Mouse (Mus musculus) spleen, adult 2 months (tissue): ENCODE data around the gene Olfr1512. TPM values are rescaled to one million over a fixed set of nuclear protein-coding genes. Genes with fewer than 3 reads are reported as not detected.
A peak's percentile ranks its signal among the peaks of the same experiment; 100 is the strongest.

ENCODE experiments used
- DNase-seq, 2 experiments: peaks; one replicate each; pipeline versions ENCODE4 v3.0.0 to v3.0.0-alpha.2; 2012 to 2021; ENCODE audit warnings: low spot score in 2 of 2, low read depth in 1 of 2
- H3K27ac ChIP-seq: fragments of 200-500 bp; 2 replicates; pipeline ENCODE4 v1.5.1; 2012; ENCODE audit warnings: low read length, inconsistent platforms; ENCODE audit not compliant: insufficient read depth
- H3K27me3 ChIP-seq: fragments of 200-500 bp; 2 replicates; pipeline ENCODE4 v1.6.1; 2012; ENCODE audit warnings: mild to moderate bottlenecking, moderate library complexity, low read length, inconsistent platforms; ENCODE audit not compliant: control insufficient read depth, insufficient read depth
- H3K36me3 ChIP-seq: fragments of 200-500 bp; 2 replicates; pipeline ENCODE4 v1.6.1; 2012; ENCODE audit warnings: mild to moderate bottlenecking, low read length, inconsistent platforms; ENCODE audit not compliant: control insufficient read depth, insufficient read depth
- H3K4me1 ChIP-seq: fragments of 200-500 bp; 2 replicates; pipeline ENCODE4 v1.6.1; 2011; ENCODE audit warnings: inconsistent platforms; ENCODE audit not compliant: control insufficient read depth, insufficient read depth, insufficient read length
- H3K4me3 ChIP-seq: fragments of 200-500 bp; 2 replicates; pipeline ENCODE4 v1.5.1; 2011; ENCODE audit warnings: mild to moderate bottlenecking, inconsistent platforms; ENCODE audit not compliant: insufficient read depth, insufficient read length; ENCODE audit errors: extremely low read depth
- CTCF ChIP-seq: fragments of 200-500 bp; IDR thresholded peaks from 2 replicates; pipeline ENCODE4 v1.5.1; 2011; ENCODE audit warnings: mild to moderate bottlenecking, inconsistent platforms; ENCODE audit not compliant: insufficient read depth, insufficient read length, insufficient replicate concordance; ENCODE audit errors: extremely low read depth
- POLR2A ChIP-seq: fragments of 200-500 bp; IDR thresholded peaks from 2 replicates; pipeline ENCODE4 v1.6.1; 2011; ENCODE audit warnings: low read depth, low read length, inconsistent platforms
- WGBS: fragments of 180-500 bp; shearing (Covaris S2); methylation state at CpG from one replicate; pipeline ENCODE4 v1.1.7; 2018; 5-methylcytosine and 5-hydroxymethylcytosine counted together
- polyA plus RNA-seq: library from polyadenylated mRNA; depleted of rRNA; stranded (reverse); fragments of >200 nt; gene quantifications from 2 replicates; pipeline ENCODE4 v1.2.3, GENCODE M21; 2012

Gene Olfr1512
- polyA plus RNA-seq, 1 experiment: not detected

DNA sequence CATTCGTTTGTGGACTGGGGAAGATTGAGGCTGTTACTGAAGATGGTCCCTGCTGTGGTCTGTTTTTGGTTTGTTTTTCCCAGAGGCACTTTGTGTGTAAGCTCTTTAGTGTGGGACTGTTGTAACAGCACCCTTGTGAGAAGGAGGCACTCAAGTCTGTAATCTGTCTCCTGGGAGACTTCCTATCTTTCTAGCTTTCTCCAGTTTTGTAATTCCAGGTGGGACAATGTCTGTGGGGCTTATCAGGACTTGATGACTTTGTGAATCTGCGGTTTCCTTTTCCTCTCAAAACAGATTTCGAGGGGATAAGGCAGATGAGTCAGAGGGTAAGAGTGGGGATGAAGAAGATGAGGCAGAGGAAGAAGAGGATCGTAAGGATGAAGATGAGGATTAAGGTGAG, 22.7 kb downstream of the Olfr1512 start, which contains the start of gene Olfr1513:
TSS of gene Olfr1513 (minus strand) at position 101 of the 400 bp plus-strand sequence.
- Histone ChIP-seq H3K4me3 (no peak within 1 kb of the TSS), H3K27ac (no peak within 1 kb of the TSS), H3K27me3 (no peaks in the 10 kb centered on the region), H3K36me3 (no peaks in the 10 kb centered on the region), H3K4me1 (no peaks in the 10 kb centered on the region)
- WGBS: 61% methylated on average over 4 of the region's 4 CpGs
- TF ChIP-seq POLR2A (no peak), CTCF (no peak)
- no peak for DNase-seq

DNA sequence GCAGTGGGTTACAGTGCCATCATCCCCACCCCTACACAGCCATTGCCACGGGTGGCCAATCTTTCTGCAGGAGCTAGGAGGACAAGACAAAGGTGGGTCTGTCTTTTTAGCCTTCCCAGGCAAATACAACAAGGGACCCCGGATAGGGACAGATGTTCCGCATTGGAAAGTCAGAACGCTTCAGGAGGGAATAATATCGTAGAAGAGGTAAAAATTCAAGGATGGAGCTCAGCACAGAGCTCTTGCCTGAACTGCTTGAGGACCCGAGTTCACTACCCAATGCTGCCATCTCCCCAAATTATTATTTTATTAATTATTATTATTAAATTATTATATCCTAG, 39.5 kb downstream of the Olfr1512 start:
- 81% methylated on average over 6 of the region's 6 CpGs for WGBS
- Histone ChIP-seq H3K36me3 (no peaks in the 10 kb centered on the region), H3K27ac (no peak overlapping the region), H3K4me1 (no peaks in the 10 kb centered on the region), H3K4me3 (no peak overlapping the region), H3K27me3 (no peaks in the 10 kb centered on the region)
- TF ChIP-seq POLR2A: no peak
- TF ChIP-seq CTCF: no peak
- DNase-seq: no peak

DNA sequence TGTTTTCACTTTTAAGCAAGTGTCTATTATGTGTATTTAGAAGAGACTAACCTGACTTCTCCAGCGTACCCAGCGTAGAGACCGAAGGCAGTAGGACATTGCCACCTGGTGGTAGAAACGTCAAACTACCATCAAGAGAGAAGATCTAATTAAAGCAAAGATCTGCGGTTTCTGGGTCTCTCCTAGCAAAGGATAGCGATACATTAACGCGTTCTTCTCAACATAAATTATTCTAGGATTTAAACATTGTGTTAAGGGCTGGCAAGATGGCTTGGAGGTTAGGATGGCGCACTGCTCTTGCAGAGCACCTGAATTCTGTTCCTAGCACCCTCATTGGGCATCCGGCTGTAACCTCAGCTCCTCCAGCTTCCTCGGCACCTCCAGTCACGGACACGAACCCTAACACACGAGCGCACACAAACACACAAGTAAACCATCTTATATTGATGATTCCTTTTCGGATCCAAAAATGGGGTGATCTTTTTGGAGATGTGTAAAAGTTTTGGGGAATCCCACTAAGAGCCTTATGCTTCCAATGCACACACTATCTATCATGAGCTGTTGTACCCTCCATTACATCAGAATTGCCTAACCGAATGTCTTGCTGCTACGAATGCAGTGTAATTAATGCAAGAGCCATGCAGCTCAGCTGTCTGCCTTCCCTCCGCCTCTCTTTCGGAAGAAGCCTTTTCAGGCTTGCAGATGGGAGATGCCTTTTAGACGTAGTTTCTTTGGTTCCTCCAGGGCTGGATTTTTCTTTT, 40.0 kb downstream of the Olfr1512 start:
- H3K4me3 ChIP-seq: no peak overlapping the region
- 27% methylated on average over 21 of the region's 21 CpGs for WGBS
- H3K36me3 ChIP-seq: no peaks in the 10 kb centered on the region
- peak; percentile 49 to 56 for DNase-seq
- TF ChIP-seq CTCF (peak; percentile 65; the same call in 1 of the 2 replicates), POLR2A (no peak)
- no peaks in the 10 kb centered on the region for H3K4me1 ChIP-seq
- no peaks in the 10 kb centered on the region for H3K27me3 ChIP-seq
- H3K27ac ChIP-seq: no peak overlapping the region

DNA sequence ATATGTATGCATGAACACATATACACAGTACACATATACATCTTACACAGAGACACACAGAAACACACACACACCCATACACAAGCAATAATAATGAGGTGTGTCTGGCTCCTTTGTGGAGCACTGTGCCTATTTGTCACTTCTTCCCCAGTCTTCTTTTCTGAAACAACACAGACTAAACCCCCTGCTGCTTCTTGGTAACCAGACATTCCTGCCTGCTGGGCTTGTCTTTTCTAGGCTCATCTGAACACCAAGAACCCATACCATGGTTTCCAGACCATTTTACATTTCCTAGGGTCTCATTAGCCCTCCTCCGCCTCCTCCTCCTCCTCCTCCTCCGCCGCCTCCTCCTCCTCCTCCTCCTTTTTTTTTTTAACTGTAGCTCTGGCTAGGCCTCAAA, 46.8 kb downstream of the Olfr1512 start:
- no peaks in the 10 kb centered on the region for H3K36me3 ChIP-seq
- no peak overlapping the region for H3K4me3 ChIP-seq
- H3K27me3 ChIP-seq: peaks cover 1% of the 10 kb centered on the region
- TF ChIP-seq POLR2A (no peak), CTCF (no peak)
- H3K4me1 ChIP-seq: no peaks in the 10 kb centered on the region
- DNase-seq: no peak
- no peak overlapping the region for H3K27ac ChIP-seq
- WGBS: 86% methylated on average over 1 of the region's 3 CpGs

DNA sequence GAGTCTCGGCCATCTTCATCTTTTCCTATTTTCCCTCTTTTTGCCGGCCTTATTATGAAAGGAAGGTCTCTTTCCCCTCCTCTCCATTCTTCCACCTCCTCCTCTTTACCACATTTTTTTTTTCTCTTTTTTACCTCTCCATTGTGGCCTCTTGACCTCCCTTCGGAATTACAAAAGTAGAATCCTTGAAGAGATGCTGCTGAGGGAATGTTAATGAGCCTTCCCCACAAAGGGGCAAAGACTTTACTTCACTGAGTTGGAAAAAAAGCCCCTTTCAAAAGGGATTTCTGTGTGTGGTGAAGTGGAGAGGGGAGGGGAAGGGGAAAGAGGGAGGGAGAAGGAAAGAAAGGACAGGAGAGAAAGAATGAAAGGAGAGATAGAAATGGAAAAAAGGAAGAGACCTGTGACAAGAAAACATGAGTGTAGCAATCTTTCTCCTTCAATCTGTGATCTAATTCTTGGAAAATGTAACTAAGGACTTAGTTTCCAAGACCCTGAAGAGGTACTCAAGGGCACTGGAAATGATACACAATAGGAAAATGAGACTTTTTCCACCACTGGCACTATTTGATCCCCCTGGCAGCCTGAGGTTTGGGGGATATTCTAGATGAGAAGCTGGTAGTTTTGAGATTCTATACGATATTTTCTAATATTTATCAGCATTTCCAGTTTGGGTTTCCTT, 47.8 kb downstream of the Olfr1512 start:
- no peaks in the 10 kb centered on the region for H3K4me1 ChIP-seq
- H3K4me3 ChIP-seq: no peak overlapping the region
- H3K27me3 ChIP-seq: peaks cover 4% of the 10 kb centered on the region
- H3K36me3 ChIP-seq: no peaks in the 10 kb centered on the region
- WGBS: 50% methylated on average over 4 of the region's 4 CpGs
- no peak for DNase-seq
- TF ChIP-seq CTCF (no peak), POLR2A (no peak)
- H3K27ac ChIP-seq: no peak overlapping the region

DNA sequence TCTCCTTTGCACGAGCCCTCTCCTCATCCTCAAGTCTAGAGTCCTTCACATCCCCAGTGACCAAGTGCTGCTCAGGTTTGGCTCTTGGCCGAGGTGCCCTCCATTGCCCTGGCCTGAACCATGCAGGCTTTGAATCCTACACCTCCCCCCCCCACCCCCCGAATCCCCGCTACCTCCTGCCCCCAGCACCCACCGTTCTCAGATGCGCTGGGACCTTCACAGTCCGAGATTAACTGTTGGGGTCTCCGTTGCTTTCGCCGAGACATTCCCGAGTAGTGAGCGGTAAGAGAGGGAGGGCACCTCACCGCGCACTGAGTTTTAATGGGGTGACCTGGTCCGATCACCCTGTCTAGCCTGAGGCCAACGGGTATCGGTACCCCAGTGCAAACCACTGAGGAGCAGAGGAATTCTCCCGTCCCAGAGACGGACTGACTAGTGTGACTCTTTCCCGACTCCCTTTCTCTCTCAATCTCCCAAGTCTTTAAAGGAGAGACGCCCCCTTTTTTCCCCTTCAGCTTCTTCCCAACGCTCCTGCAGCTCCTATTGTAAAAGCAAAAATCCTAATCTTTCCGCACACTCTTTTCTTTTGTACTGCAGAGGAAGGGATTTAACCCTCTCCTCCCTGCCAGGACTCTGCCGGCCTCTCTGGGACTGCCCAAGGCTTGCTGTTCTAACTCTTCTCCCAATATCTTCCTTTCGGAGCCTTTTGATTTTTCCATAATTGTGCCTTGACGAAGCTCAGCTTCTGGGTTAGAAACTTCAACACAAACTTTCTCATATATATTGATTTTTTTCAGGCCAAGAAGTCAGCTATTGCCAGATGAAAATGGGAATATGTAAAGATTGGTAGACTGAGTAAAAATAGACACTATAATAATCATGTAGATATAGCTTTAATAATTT, 50.8 kb downstream of the Olfr1512 start, which contains the start of gene Sall2:
TSS of gene Sall2 (minus strand) at position 853 of the 903 bp plus-strand sequence.
- no peak within 1 kb of the TSS for H3K27ac ChIP-seq
- no peak within 1 kb of the TSS for H3K4me3 ChIP-seq
- H3K4me1 ChIP-seq: no peaks in the 10 kb centered on the region
- H3K36me3 ChIP-seq: no peaks in the 10 kb centered on the region
- no peak for DNase-seq
- H3K27me3 ChIP-seq: peaks cover 6% of the 10 kb centered on the region
- 6% methylated on average over 26 of the region's 26 CpGs for WGBS
- TF ChIP-seq POLR2A (no peak), CTCF (no peak)
